Mouse (Mus musculus) heart, postnatal 0 days (tissue): ENCODE measurements at regions not wholly inside any gene's neighbourhood (a gene's known extent, or its start where the extent isn't known, plus 50 kb on each side); places are given as distances from the start of the nearest gene placed in this dataset.

Experiments used
- CTCF ChIP-seq: IDR thresholded peaks from 2 replicates; pipeline ENCODE4 v1.5.1; 2016; ENCODE audit warnings: antibody characterized with exemption, control low read depth, low read depth
- EP300 ChIP-seq: IDR thresholded peaks from 2 replicates; pipeline ENCODE4 v1.6.1; 2016; ENCODE audit warnings: antibody characterized with exemption, low read depth

DNA sequence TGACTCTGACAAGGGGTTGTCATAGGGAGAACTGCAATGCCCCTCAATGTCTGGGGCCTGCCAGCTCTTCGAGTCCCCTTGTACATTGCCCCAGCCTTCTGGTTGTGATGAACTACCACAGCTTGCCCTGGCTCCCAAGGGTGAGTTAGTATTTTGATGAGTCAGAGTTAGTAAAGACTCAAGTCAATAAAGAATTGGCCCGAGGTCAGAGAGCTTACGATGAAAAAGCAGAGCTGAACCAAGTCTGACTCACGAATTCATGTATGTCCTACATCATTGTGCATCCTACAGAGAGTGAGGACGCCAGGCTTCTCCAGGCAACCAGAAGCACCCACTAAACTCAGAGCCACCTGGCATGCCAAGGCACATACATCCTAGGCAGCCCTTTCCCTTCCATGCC is 60.2 kb upstream of the Gdnf start:
- TF ChIP-seq CTCF: no peak
- TF ChIP-seq EP300: no peak
